Mouse (Mus musculus) megakaryocyte, embryonic 14.5 days (primary cell): ENCODE data around the gene Olfr71.

Source experiments
- FLI1 ChIP-seq: IDR thresholded peaks from 2 replicates; pipeline ENCODE4 v1.6.1; 2012; ENCODE audit warnings: low read length, inconsistent platforms, mixed read lengths
- GATA1 ChIP-seq: IDR thresholded peaks from 3 replicates; pipeline ENCODE4 v1.6.1; 2012; ENCODE audit warnings: mixed read lengths, low read length, inconsistent platforms, borderline replicate concordance

GRCm38 (mm10) chr4:43705991-43706390, 4.1 kb downstream of the Olfr71 start:
- no peak for TF ChIP-seq GATA1
- TF ChIP-seq FLI1: no peak
